Mouse (Mus musculus): ENCODE results near the gene Slc37a4.
"Not testable (repeated sequence)": the region's sequence is repeated elsewhere in the genome, so short reads cannot be mapped to it uniquely, and the experiment has no call there.

The Slc37a4 gene

GRCm38 (mm10) chr9:44396684-44397411, at the start of gene Slc37a4:
Gene Slc37a4 (plus strand): TSS chr9:44396852.
- DNase-seq (ENCODE audit: low spot score) = peak; percentile 82

GRCm38 (mm10) chr9:44347166-44347565, 49.5 kb upstream of the Slc37a4 start:
- DNase-seq (ENCODE audit: low spot score) = no peak

DNA sequence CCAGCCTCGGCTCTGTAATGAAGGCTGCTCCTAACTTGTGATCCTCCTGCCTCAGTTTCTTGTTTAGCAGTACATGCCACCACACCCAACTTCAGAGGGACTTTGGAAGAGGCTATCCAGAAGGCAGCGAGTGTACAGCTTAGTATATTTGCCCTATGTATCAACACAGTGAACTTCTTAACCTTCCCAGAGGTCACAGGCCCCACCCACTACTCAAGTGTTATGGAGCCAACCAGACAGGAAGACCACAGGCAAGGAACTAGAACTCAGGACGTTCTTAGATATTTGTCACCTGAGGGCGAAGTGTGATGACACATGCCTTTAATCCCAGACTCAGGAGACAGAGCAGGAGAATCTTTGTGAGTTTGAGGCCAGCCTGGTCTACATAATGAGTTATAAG, 49.0 kb upstream of the Slc37a4 start:
- DNase-seq (ENCODE audit: low spot score) = no peak

- no peak for DNase-seq (ENCODE audit: low spot score)
Observed at GRCm38 (mm10) chr9:44348546-44348945, 48.1 kb upstream of the Slc37a4 start.

DNA sequence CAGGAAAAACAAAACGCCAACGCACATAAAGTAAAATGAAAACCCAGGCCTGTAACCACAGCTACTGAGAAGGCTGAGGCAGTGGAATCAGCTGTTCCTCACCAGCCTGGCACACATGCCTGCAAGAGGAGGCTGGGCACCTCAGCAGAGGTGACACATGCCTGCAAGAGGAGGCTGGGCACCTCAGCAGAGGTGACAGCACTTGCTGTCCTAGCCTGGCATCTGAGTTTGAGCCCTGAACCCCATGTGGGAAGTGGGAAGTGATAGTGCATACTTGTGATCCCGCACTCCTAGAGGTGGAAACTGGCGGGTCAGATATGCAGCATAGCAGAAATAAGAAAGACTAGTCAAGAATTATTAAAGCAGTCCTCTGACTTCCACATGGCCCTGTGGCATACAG, 45.3 kb upstream of the Slc37a4 start:
- DNase-seq (ENCODE audit: low spot score) = no peak

DNA sequence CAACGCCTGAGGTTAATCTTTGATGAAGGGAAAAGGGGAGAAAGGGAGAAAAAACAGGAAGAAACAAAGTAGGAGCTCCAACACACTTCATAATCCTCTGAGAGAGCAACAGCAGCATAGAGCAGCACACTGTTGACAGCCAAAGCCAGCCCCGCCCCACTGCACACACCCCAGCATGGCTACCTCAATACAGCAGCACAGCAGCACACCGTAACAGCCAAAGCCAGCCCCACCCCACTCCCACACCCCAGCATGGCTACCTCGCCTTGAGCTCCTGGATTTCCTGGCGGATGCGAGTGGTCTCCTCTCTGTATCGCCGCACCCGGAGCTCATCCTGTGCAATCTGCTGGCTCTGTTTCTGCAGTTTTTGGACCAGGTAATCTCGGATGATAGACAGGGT, 44.3 kb upstream of the Slc37a4 start:
- no peak for DNase-seq (ENCODE audit: low spot score)

DNA sequence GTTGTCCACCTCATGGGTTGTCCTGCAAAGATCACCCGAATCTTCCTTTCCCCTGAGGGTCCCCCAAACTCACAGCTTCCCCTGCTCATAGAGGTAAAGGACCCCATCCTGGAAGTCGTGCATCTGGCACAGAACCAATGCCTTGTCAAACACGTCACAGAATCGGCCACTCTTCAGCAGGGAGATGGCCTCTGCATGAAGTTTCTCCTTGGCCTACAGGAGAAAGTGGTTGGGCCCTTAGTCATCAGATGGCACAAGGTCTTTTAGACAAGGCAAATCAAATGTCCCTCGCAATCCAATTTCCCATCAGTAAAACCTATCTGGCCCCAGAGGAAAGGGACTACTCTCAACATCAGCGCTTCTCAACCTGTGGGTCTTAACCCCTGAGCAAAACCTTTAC, 43.5 kb upstream of the Slc37a4 start:
- DNase-seq (ENCODE audit: low spot score) = no peak

GRCm38 (mm10) chr9:44357207-44357606, 39.4 kb upstream of the Slc37a4 start:
- no peak for DNase-seq (ENCODE audit: low spot score)

DNA sequence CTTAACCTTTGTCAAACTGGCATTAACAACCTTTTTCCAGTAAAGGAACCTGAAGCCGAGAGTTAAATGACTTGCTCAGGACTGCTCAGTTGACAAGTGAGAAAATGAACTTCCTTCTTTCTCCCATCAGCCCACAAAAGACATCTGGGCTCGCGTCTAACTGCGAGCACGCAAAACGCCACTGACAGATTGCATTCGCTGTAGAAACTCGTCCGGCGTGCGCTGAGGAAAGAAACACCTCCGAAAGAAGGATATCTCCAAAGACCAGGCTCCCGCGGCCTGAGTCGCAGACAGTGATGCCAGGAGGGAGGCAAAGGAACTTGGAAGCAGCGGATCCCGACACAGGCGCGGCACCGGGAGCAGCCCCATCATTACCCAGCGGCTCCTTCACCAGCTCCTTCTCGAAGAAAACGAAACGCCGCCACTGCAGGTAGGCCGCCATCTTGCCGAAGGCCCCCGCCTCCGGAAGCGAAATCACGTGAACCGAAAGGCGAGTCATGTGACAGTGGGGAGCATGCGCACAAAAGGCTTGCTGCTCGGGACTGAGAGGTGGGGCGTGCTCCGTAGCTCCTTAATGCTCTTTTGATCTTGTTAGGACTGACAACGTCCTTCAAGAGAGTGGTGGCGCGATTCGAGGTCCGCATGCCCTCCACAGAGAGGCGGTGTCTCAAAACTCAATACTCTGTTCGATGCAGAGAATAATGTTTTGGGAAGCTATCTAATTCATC, 35.3 kb upstream of the Slc37a4 start, which contains the start of gene Vps11:
Vps11 (minus strand) TSS at position 481 of the 728 bp plus-strand sequence.
- peak; percentile 90 for DNase-seq (ENCODE audit: low spot score)

DNA sequence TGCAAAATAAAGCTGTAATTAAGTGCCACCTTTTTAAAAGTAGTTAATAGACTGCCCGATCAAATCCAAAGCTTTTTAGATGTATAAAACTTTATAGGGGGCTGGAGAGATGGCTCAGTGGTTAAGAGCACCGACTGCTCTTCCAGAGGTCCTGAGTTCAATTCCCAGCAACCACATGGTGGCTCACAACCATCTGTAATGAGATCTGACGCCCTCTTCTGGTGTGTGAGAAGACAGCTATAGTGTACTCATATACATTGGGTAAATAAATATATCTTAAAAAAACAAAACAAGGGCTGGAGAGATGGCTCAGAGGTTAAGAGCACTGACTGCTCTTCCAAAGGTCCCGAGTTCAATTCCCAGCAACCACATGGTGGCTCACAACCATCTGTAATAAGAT, 34.7 kb upstream of the Slc37a4 start:
- DNase-seq (ENCODE audit: low spot score) = not testable (repeated sequence)

- DNase-seq (ENCODE audit: low spot score) = no peak
Observed at GRCm38 (mm10) chr9:44364480-44364879, 32.2 kb upstream of the Slc37a4 start.

DNA sequence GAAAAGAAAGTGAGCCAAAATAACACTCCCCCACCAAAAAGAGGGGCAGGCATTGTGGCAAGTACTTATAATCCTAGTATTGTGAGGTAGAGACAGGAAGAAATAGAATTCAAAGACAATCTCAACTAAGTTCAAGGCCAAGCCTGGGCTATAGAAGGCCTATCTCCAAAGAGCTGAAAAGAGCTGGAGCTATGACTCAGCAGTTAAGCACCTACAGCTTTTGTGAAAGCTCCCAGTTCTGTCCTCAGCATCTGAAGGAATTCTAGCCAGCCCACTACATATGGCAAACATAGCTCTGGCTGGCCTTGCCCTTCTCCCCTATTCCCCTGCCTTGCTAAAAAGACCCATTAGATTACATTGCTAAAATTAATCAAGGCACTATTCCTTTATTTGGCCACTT, 23.3 kb upstream of the Slc37a4 start:
- no peak for DNase-seq (ENCODE audit: low spot score)

DNA sequence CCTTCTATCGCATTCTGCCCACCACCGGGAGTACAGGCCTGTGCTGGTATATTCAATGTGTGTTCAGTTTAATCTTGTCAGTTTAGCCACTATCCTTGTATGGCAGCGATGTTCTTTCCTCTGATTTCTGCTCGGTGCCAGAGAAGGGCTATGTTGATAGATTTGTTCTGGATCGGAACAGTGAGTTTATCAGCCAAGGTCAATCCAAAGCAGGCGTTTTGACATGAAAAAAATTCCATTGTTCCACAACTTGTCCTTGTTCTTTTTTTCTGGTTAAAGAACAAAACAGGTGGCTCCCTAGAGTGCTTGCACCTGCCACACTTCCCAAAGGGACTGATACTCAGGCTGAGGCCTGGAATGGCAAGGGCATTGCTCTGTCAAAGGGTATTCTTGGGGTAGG, 20.5 kb upstream of the Slc37a4 start:
- no peak for DNase-seq (ENCODE audit: low spot score)

GRCm38 (mm10) chr9:44377335-44377734, 19.3 kb upstream of the Slc37a4 start:
- DNase-seq (ENCODE audit: low spot score) = not testable (repeated sequence)

GRCm38 (mm10) chr9:44378153-44378730, 18.4 kb upstream of the Slc37a4 start:
- DNase-seq (ENCODE audit: low spot score) = no peak

- DNase-seq (ENCODE audit: low spot score) = peak; percentile 100
Observed at GRCm38 (mm10) chr9:44379054-44379834, 17.4 kb upstream of the Slc37a4 start, which contains the start of gene Hyou1. Gene Hyou1 (plus strand): TSS chr9:44379490.

GRCm38 (mm10) chr9:44379862-44380261, 16.8 kb upstream of the Slc37a4 start:
- no peak for DNase-seq (ENCODE audit: low spot score)

GRCm38 (mm10) chr9:44384596-44384995, 12.1 kb upstream of the Slc37a4 start:
- DNase-seq (ENCODE audit: low spot score) = no peak

DNA sequence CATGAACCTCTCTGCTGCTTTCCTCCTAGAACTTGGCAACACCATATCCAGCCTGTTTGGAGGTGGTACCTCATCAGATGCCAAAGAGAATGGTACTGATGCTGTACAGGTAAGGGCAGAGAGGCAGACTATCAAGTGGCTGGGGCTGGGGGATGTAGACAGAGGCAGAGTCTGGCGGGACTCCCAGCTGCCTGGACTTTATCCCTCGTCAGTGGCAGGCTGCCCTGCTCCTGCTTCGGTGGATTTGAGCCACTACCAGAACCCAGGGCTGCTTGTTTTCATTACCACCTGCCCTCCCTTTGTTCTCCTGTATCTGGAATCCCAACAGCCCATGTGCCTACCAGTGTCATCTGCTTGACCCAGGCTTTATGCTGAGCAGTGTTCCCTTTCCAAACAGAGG, 9.4 kb upstream of the Slc37a4 start:
- no peak for DNase-seq (ENCODE audit: low spot score)

DNA sequence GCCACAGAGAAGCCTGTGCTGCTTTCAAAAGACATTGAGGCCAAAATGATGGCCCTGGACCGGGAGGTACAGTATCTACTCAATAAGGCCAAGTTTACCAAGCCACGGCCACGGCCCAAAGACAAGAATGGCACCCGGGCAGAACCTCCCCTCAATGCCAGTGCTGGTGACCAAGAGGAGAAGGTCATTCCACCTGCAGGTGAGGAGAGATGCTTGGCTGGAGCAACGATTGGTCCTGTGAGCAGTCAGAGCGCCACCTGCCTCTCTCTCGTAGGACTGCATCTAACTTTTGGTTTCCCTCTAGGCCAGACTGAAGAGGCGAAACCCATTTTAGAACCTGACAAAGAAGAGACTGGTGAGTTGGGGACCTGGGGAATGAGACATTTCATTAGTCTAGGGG, 7.4 kb upstream of the Slc37a4 start:
- no peak for DNase-seq (ENCODE audit: low spot score)

DNA sequence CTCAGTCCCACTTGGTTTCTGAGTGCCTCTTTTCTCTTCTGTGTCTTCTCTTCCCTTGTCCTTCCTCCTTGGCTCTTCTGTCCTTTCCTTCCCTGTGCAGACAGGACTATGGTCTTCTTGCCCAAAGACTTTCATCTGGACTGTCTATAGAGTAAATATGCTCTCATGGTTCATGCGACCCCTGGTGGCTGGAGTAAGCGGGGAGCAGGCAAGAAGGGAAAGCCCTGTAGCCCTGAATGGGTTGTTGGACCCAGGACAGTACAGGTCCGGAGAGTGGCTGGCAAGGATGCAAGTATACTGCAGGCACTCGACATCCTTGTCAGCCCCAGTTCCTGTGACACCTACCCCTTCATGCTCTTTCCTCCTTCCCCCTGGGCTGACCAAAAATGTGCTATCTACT, 5.2 kb upstream of the Slc37a4 start:
- peak; percentile 63 for DNase-seq (ENCODE audit: low spot score)

GRCm38 (mm10) chr9:44398087-44398486, 1.4 kb downstream of the Slc37a4 start:
- DNase-seq (ENCODE audit: low spot score) = no peak
